Mouse (Mus musculus) hindbrain, embryonic 10.5 days (tissue): ENCODE measurements at regions not wholly inside any gene's neighbourhood (a gene's known extent, or its start where the extent isn't known, plus 50 kb on each side); places are given as distances from the start of the nearest gene placed in this dataset.

Experiments
- DNase-seq: peaks from one replicate; pipeline ENCODE4 v3.0.0-alpha.2; 2017; ENCODE audit warnings: low spot score
- H3K27ac ChIP-seq: fragments of 300-500 bp; sonication (generic); 2 replicates; pipeline ENCODE4 v1.5.1; 2016; ENCODE audit warnings: mild to moderate bottlenecking, moderate library complexity
- H3K27me3 ChIP-seq: fragments of 300-500 bp; sonication (generic); 2 replicates; pipeline ENCODE4 v1.6.1; 2016; ENCODE audit warnings: mild to moderate bottlenecking; ENCODE audit not compliant: poor library complexity, insufficient read depth, severe bottlenecking
- H3K36me3 ChIP-seq: fragments of 300-500 bp; sonication (generic); 2 replicates; pipeline ENCODE4 v1.6.1; 2016; ENCODE audit warnings: mild to moderate bottlenecking, moderate library complexity
- H3K4me1 ChIP-seq: fragments of 300-500 bp; sonication (generic); replicated peaks from 2 replicates; pipeline ENCODE4 v1.6.1; 2016; ENCODE audit warnings: mild to moderate bottlenecking
- H3K4me3 ChIP-seq: fragments of 300-500 bp; sonication (generic); 2 replicates; pipeline ENCODE4 v1.5.1; 2016; ENCODE audit warnings: mild to moderate bottlenecking, moderate library complexity
- H3K9me3 ChIP-seq: fragments of 300-500 bp; sonication (generic); 2 replicates; pipeline ENCODE4 v1.6.1; 2016; ENCODE audit warnings: mild to moderate bottlenecking, moderate library complexity
- WGBS: fragments of 180-500 bp; shearing (Covaris S2); methylation state at CpG from one replicate; pipeline ENCODE4 v1.1.7; 2016; 5-methylcytosine and 5-hydroxymethylcytosine counted together

GRCm38 (mm10) chr1:55863113-55863512 is 457.4 kb downstream of the Plcl1 start:
- no peak for DNase-seq
- Histone ChIP-seq H3K36me3 (no peaks in the 10 kb centered on the region), H3K9me3 (no peaks in the 10 kb centered on the region), H3K4me3 (no peak overlapping the region), H3K4me1 (no peaks in the 10 kb centered on the region), H3K27me3 (no peaks in the 10 kb centered on the region), H3K27ac (no peak overlapping the region)
- WGBS: 83% methylated on average over 3 of the region's 3 CpGs

DNA sequence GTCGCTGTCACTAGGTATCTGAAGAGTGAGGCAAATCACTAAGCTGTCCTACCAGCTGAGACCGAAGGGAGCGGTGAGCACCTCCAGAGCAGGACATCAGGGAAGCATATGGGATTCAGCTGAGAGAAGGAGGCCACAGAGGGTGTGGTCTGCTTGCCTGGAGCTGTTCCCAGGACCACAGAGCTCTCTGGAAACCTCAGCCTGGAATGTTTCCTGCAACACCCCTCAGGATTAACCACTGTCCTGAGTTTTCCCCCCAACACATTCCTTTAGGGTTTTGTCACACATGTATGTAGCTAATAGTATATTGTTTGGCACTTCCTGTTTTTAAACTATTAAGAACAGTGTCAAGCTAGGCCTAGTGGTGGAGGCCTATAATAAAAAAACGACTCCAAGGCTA is 459.6 kb downstream of the Plcl1 start:
- no peak for DNase-seq
- H3K27ac ChIP-seq: no peak overlapping the region
- WGBS: 82% methylated on average over 4 of the region's 4 CpGs
- no peaks in the 10 kb centered on the region for H3K9me3 ChIP-seq
- no peaks in the 10 kb centered on the region for H3K27me3 ChIP-seq
- H3K4me3 ChIP-seq: no peak overlapping the region
- no peaks in the 10 kb centered on the region for H3K36me3 ChIP-seq
- H3K4me1 ChIP-seq: no peaks in the 10 kb centered on the region

- no peaks in the 10 kb centered on the region for H3K36me3 ChIP-seq
- no peaks in the 10 kb centered on the region for H3K9me3 ChIP-seq
- H3K27ac ChIP-seq: no peak overlapping the region
- no peaks in the 10 kb centered on the region for H3K4me1 ChIP-seq
- no peaks in the 10 kb centered on the region for H3K27me3 ChIP-seq
- no peak overlapping the region for H3K4me3 ChIP-seq
- no peak for DNase-seq
These were observed 461.0 kb downstream of the Plcl1 start for GRCm38 (mm10) chr1:55866677-55867076.

DNA sequence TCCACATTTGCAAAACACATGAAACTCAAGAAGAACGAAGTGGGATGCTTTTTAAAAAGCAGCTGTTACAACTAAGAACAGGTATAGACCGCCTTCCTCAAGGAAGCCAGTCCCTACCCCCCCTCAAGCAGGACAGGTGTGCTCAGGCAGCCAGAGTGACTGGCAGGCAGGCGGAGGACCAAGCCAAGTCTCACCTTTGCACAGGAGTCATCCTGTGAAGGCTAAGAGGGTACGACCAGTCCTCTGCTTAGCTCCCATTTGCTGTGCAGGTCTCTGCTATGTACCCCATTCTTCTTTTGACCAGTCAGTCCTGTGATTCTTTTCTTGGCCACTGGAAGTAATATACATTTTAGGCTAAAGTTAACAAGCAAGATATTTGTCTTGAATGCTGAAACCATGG is 467.9 kb downstream of the Plcl1 start:
- Histone ChIP-seq H3K4me3 (no peak overlapping the region), H3K4me1 (no peaks in the 10 kb centered on the region), H3K27me3 (no peaks in the 10 kb centered on the region), H3K36me3 (no peaks in the 10 kb centered on the region), H3K9me3 (no peaks in the 10 kb centered on the region), H3K27ac (no peak overlapping the region)
- no peak for DNase-seq
- WGBS: 86% methylated on average over 4 of the region's 4 CpGs

- no peaks in the 10 kb centered on the region for H3K9me3 ChIP-seq
- peak; percentile 72 for DNase-seq
- H3K4me3 ChIP-seq: no peak overlapping the region
- H3K36me3 ChIP-seq: no peaks in the 10 kb centered on the region
- WGBS: 20% methylated on average over 7 of the region's 7 CpGs
- H3K27me3 ChIP-seq: no peaks in the 10 kb centered on the region
- H3K4me1 ChIP-seq: no peaks in the 10 kb centered on the region
- H3K27ac ChIP-seq: no peak overlapping the region
These were observed 468.6 kb downstream of the Plcl1 start for GRCm38 (mm10) chr1:55874143-55874867.

GRCm38 (mm10) chr1:55874868-55875144 is 469.1 kb downstream of the Plcl1 start:
- H3K36me3 ChIP-seq: no peaks in the 10 kb centered on the region
- 0 out of 2 replicates have a peak, but pooled peaks cover under 1% of the 10 kb centered on the region for H3K9me3 ChIP-seq
- no peak overlapping the region for H3K4me3 ChIP-seq
- no peaks in the 10 kb centered on the region for H3K27me3 ChIP-seq
- 69% methylated on average over 4 of the region's 4 CpGs for WGBS
- no peak overlapping the region for H3K27ac ChIP-seq
- no peaks in the 10 kb centered on the region for H3K4me1 ChIP-seq
- no peak for DNase-seq

DNA sequence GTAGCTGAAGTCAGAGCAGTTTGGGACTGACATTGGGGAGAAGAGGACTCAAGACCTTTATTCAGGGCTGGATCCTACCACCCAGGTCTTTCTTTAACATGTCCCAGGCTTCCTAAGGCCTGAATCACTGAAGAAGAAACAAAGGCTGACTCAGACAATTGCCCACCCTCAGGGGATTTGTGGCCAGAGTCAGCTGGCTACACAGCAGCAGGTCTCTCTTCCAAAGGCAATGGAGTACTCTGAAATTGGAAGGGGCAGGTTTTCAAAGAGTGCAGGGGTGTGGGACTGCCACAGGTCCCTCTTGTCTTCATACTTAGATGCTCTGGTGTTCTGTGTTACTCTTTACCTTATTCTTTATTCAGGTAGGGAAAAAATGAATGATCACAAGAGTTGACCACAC is 478.9 kb downstream of the Plcl1 start:
- Histone ChIP-seq H3K4me3 (no peak overlapping the region), H3K36me3 (no peaks in the 10 kb centered on the region), H3K27me3 (peaks cover 22% of the 10 kb centered on the region), H3K27ac (no peak overlapping the region), H3K9me3 (peaks cover 6% of the 10 kb centered on the region; the same call in 1 of the 2 replicates), H3K4me1 (peaks cover 33% of the 10 kb centered on the region)
- DNase-seq: no peak

DNA sequence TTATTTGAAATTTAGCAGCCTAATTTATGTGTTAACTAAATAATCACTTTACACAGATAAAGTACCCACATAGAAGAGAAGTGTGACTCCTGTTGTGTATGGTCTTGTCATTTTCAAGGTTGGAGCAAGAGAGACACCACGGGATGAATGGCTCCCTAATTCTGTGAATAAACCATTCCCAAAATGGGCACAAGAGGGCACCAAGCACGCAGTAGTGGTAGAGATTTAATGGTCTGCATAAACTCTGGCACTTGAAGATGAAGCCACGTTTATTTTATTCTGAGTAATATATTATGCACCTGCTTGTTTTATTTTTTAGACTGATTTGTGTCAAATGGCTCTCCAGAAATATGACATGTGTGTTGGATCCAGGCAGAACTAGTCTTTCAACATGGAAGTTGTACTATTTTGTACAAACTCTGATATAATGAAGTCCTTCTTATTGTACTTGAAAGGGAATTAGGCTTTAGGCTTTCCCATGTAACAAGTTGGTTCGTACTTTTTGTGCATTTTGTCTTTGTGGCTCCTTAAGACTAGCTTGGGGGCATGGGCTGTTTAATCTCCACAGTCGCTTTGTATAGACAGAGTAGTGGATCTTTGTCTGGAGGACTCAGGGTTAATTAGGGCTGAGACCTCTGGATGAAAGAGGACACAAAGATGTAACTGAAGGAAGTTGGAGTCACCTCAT is 480.8 kb downstream of the Plcl1 start:
- WGBS: 20% methylated on average over 5 of the region's 5 CpGs

DNA sequence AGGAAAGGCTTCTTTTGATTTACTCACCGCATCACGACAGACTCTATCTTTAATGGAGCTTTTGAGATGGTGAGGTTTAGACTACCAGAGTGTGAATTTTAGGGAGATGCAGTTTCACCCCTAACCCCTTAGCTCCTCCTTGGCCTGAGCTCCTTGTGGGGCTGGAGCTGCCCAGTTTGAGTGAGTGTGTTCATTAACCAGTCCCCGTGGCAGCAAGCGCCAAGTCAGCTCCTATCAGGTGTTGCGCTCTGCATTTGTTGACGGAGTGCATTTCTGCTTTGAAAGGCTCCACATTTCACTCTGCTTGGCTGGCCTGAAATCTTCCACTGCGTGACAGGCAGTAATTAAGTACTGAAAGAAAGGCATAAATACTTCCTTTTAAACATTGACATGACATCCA is 481.7 kb downstream of the Plcl1 start:
- Histone ChIP-seq H3K4me1 (peaks cover 33% of the 10 kb centered on the region), H3K9me3 (no peaks in the 10 kb centered on the region), H3K27me3 (peaks cover 46% of the 10 kb centered on the region), H3K36me3 (no peaks in the 10 kb centered on the region), H3K27ac (no peak overlapping the region), H3K4me3 (no peak overlapping the region)
- WGBS: 59% methylated on average over 7 of the region's 7 CpGs
- DNase-seq: no peak

More for the DNA sequence above, 480.8 kb downstream of the Plcl1 start:
- DNase-seq: peak; percentile 41
- Histone ChIP-seq H3K27me3 (peaks cover 38% of the 10 kb centered on the region), H3K27ac (no peak overlapping the region), H3K4me3 (no peak overlapping the region), H3K4me1 (peaks cover 33% of the 10 kb centered on the region), H3K9me3 (no peaks in the 10 kb centered on the region), H3K36me3 (no peaks in the 10 kb centered on the region)

DNA sequence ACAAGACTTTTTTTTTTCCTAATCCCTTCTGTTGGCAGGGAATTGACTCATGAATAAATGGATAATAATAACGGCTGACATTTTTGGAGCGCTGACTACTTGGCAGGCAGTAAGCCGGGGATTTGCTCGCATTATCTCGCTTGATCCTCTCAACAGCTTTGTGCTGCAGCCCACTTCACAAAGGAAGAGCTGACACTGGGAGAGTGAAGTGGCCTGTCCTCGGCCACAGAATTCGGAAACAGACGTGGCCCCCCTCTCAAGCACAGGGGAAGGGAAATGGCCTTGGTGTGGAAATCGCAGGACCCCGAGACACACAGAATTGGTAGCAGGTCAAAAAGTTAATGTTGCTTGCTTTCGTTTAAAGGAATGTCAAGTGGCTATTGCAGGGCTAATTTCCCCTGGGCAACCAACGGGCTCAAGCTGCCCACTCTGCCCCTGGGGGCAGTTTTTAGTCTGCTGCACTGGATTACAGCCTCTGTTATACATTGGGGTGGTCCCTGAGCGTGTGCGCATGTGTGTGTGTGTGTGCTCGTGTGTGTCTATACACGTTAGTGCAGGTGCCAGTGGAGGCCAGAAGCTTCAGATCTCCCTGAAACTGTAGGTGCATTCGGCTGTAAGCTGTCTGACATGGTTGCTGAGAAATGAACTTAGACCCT is 483.1 kb downstream of the Plcl1 start:
- Histone ChIP-seq H3K27ac (no peak overlapping the region), H3K27me3 (peaks cover 57% of the 10 kb centered on the region), H3K4me1 (peaks cover 25% of the 10 kb centered on the region), H3K9me3 (no peaks in the 10 kb centered on the region), H3K36me3 (no peaks in the 10 kb centered on the region), H3K4me3 (no peak overlapping the region)
- WGBS: 62% methylated on average over 17 of the region's 17 CpGs
- DNase-seq: no peak

- DNase-seq: no peak
- Histone ChIP-seq H3K27ac (no peak overlapping the region), H3K9me3 (no peaks in the 10 kb centered on the region), H3K27me3 (peaks cover 57% of the 10 kb centered on the region), H3K4me1 (peaks cover 19% of the 10 kb centered on the region), H3K4me3 (no peak overlapping the region), H3K36me3 (no peaks in the 10 kb centered on the region)
- 59% methylated on average over 15 of the region's 15 CpGs for WGBS
These were observed 484.9 kb downstream of the Plcl1 start for GRCm38 (mm10) chr1:55890511-55891151.

GRCm38 (mm10) chr1:55891894-55892293 is 486.2 kb downstream of the Plcl1 start:
- no peak overlapping the region for H3K27ac ChIP-seq
- no peaks in the 10 kb centered on the region for H3K36me3 ChIP-seq
- 82% methylated on average over 10 of the region's 10 CpGs for WGBS
- no peak overlapping the region for H3K4me3 ChIP-seq
- peaks cover 19% of the 10 kb centered on the region for H3K4me1 ChIP-seq
- H3K9me3 ChIP-seq: no peaks in the 10 kb centered on the region
- peaks cover 57% of the 10 kb centered on the region for H3K27me3 ChIP-seq
- DNase-seq: no peak

- Histone ChIP-seq H3K9me3 (no peaks in the 10 kb centered on the region), H3K27ac (no peak overlapping the region), H3K4me3 (no peak overlapping the region), H3K4me1 (no peaks in the 10 kb centered on the region), H3K36me3 (no peaks in the 10 kb centered on the region), H3K27me3 (peaks cover 10% of the 10 kb centered on the region; the same call in 1 of the 2 replicates)
- DNase-seq: no peak
- 77% methylated on average over 2 of the region's 2 CpGs for WGBS
These were observed 491.9 kb downstream of the Plcl1 start for GRCm38 (mm10) chr1:55897572-55897971.
